Mouse (Mus musculus) embryonic stem cell, embryonic (primary cell): ENCODE data around the gene Pcgf3.

ENCODE experiments used
- CTCF ChIA-PET, 4 experiments: fragments of 300-600 bp in 2 of 4; fragments of 350-600 bp in 2 of 4; sonication (Branson Sonifier 250); formaldehyde crosslinking; loops; one replicate each; lab custom pipeline; 2022; ENCODE audit warnings: inconsistent platforms in 2 of 4; lab: Charles Lee
- POLR2A ChIA-PET, 4 experiments: fragments of 300-600 bp in 2 of 4; fragments of 350-600 bp in 2 of 4; sonication (Branson Sonifier 250); formaldehyde crosslinking; loops; one replicate each; lab custom pipeline; 2022; ENCODE audit warnings: antibody characterized with exemption in 4 of 4, inconsistent platforms in 1 of 4; lab: Charles Lee

The Pcgf3 gene

GRCm38 (mm10) chr5:108518106-108518885 lies 57.3 kb downstream of the Pcgf3 start:
- POLR2A ChIA-PET: interaction anchor here in 1 of 4 experiments (1.3 to 1.6 kb wide), 3 partner anchors 16 to 112 kb away, joined by 3 to 7 read pairs (median 4); partner anchors contain the start of genes Gak and Tmem175

GRCm38 (mm10) chr5:108518951-108519350 lies 57.9 kb downstream of the Pcgf3 start:
- ChIA-PET POLR2A (interaction anchor here in 1 of 4 experiments (1.3 to 1.6 kb wide), 3 partner anchors 17 to 111 kb away, joined by 3 to 7 read pairs (median 4); partner anchors contain the start of genes Gak and Tmem175), CTCF (interaction anchor here in 2 of 4 experiments (0.5 kb wide), 2 partner anchors 161 to 568 kb away, joined by 3 to 4 read pairs; no protein-coding TSS in a partner anchor)

More at GRCm38 (mm10) chr5:108518106-108518885, 57.3 kb downstream of the Pcgf3 start:
- CTCF ChIA-PET: interaction anchor here in 1 of 4 experiments (0.5 kb wide), 1 partner anchor 567 kb away, joined by 3 read pairs; no protein-coding TSS in a partner anchor

GRCm38 (mm10) chr5:108520153-108520552 lies 59.1 kb downstream of the Pcgf3 start:
- POLR2A ChIA-PET: no interaction called here

GRCm38 (mm10) chr5:108521016-108521415 lies 60.0 kb downstream of the Pcgf3 start:
- POLR2A ChIA-PET: no interaction called here
- CTCF ChIA-PET: no interaction called here

More at GRCm38 (mm10) chr5:108520153-108520552, 59.1 kb downstream of the Pcgf3 start:
- CTCF ChIA-PET: no interaction called here

- CTCF ChIA-PET: no interaction called here
- POLR2A ChIA-PET: interaction anchor here in 1 of 4 experiments (1.0 to 1.1 kb wide), 2 partner anchors 21 to 32 kb away, joined by 3 read pairs; no protein-coding TSS in a partner anchor
These were observed 60.9 kb downstream of the Pcgf3 start for GRCm38 (mm10) chr5:108521896-108522295.

- CTCF ChIA-PET: interaction anchor here in 1 of 4 experiments (0.6 kb wide), 1 partner anchor 332 kb away, joined by 3 read pairs; no protein-coding TSS in a partner anchor
- POLR2A ChIA-PET: interaction anchor here in 1 of 4 experiments (1.0 to 1.1 kb wide), 2 partner anchors 21 to 33 kb away, joined by 3 read pairs; no protein-coding TSS in a partner anchor
These were observed 61.6 kb downstream of the Pcgf3 start for GRCm38 (mm10) chr5:108522597-108522996.

- ChIA-PET POLR2A (no interaction called here), CTCF (no interaction called here)
These were observed 73.2 kb downstream of the Pcgf3 start for GRCm38 (mm10) chr5:108534188-108534587.

- ChIA-PET POLR2A (interaction anchor here in 1 of 4 experiments (0.9 to 1.5 kb wide), 2 partner anchors 21 to 148 kb away, joined by 3 read pairs; partner anchors contain the start of gene Fgfrl1), CTCF (no interaction called here)
These were observed 82.7 kb downstream of the Pcgf3 start for GRCm38 (mm10) chr5:108543516-108544291.

GRCm38 (mm10) chr5:108547636-108548035 lies 86.6 kb downstream of the Pcgf3 start:
- POLR2A ChIA-PET: interaction anchor here in 2 of 4 experiments (1.1 to 1.3 kb wide), 2 partner anchors 14 to 50 kb away, joined by 3 to 4 read pairs; no protein-coding TSS in a partner anchor

GRCm38 (mm10) chr5:108549137-108549488 lies 88.1 kb downstream of the Pcgf3 start:
- ChIA-PET CTCF (no interaction called here), POLR2A (interaction anchor here in 1 of 4 experiments (0.8 kb wide), 1 partner anchor 88 kb away, joined by 3 read pairs; the partner anchor contains the start of gene Pcgf3)

More at GRCm38 (mm10) chr5:108547636-108548035, 86.6 kb downstream of the Pcgf3 start:
- CTCF ChIA-PET: no interaction called here

- CTCF ChIA-PET: no interaction called here
- POLR2A ChIA-PET: interaction anchor here in 1 of 4 experiments (0.8 kb wide), 1 partner anchor 89 kb away, joined by 3 read pairs; the partner anchor contains the start of gene Pcgf3
These were observed 88.6 kb downstream of the Pcgf3 start, which contains the start of gene Cplx1 for GRCm38 (mm10) chr5:108549489-108550206. TSS of gene Cplx1 (minus strand) at chr5:108550024.

GRCm38 (mm10) chr5:108550207-108550594 lies 89.2 kb downstream of the Pcgf3 start:
- ChIA-PET POLR2A (no interaction called here), CTCF (no interaction called here)

- CTCF ChIA-PET: no interaction called here
- POLR2A ChIA-PET: interaction anchor here in 1 of 4 experiments (0.5 to 1.5 kb wide), 2 partner anchors 13 to 140 kb away, joined by 3 read pairs; no protein-coding TSS in a partner anchor
These were observed 93.0 kb downstream of the Pcgf3 start for GRCm38 (mm10) chr5:108554041-108554440.
